Mouse (Mus musculus): ENCODE results near the gene Nr1h3. TPM values are rescaled to one million over a fixed set of nuclear protein-coding genes. Genes with fewer than 3 reads are reported as not detected.
"Not testable (repeated sequence)": the region's sequence is repeated elsewhere in the genome, so short reads cannot be mapped to it uniquely, and the experiment has no call there.

Nr1h3 gene
- total and polyA plus RNA-seq, 3 experiments = 0.17 to 0.93 TPM; not detected in 1

DNA sequence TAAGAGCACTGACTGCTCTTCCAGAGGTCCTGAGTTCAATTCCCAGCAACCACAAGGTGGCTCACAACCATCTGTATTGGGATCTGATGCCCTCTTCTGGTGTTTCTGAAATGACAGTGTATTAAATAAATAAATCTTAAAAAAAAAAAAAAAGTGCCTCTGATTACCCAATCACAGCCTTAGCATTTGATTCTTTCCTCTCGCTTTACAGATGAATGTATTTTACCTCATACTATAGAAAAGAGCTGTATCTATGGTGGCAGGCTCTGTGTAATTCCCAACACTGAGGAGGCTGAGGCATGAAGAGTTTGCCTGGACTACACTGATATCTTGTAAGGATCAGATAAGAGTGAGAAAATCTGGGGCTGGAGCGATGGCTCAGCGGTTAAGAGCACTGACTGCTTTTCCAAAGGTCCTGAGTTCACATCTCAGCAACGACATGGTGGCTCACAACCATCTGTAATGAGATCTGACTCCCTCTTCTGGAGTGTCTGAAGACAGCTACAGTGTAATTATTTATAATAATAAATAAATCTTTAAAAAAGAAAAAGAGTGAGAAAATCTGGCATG lies 35.0 kb upstream of the Nr1h3 start:
- DNase-seq (ENCODE audit: extremely low read depth) = peak; percentile 24
- Histone ChIP-seq H3K9ac (ENCODE audit: insufficient read depth, low read depth) (peak overlapping the region; percentile 84), H3K36me3 (replicated peaks in 1 of 2; ENCODE audit: control insufficient read depth in 1 of 2, insufficient read depth in 1 of 2, low read length in 1 of 2) (peaks cover 15 to 18% of the 10 kb centered on the region in 2 experiments), H3K4me2 (ENCODE audit: insufficient read depth, low read depth, poor library complexity, severe bottlenecking) (peak overlapping the region; percentile 77; the same call in 1 of the 2 replicates), H3K4me1 (ENCODE audit: control insufficient read depth in 1 of 2, insufficient read depth in 2 of 2) (peaks cover 3 to 14% of the 10 kb centered on the region in 2 experiments; a peak in 3 of 4 replicates), H3K4me3 (replicated peaks in 1 of 3; ENCODE audit: low read depth in 2 of 3, low read length in 2 of 3, poor library complexity in 1 of 3) (peak overlapping the region; percentile 74 to 94 (median 85))
- dilution Hi-C loops (cut with MboI; ENCODE audit: extremely low pct_ligation_motif_present, extremely low pct_unique_long_range_greater_than_20kb, low sequenced_read_pairs); H3K27me3 ChIP-seq (replicated peaks); H3K9me3 ChIP-seq (replicated peaks; ENCODE audit: low read length); H3K27ac ChIP-seq (ENCODE audit: insufficient read depth, low read depth); H3K79me2 ChIP-seq (replicated peaks; ENCODE audit: control insufficient read depth, extremely low read depth, insufficient read depth, poor library complexity, severe bottlenecking); in situ Hi-C loops (cut with MboI; ENCODE audit: low pct_ligation_motif_present, low pct_unique_long_range_greater_than_20kb, low sequenced_read_pairs): not testable (repeated sequence)
- TF ChIP-seq CTCF (conservative IDR thresholded peaks at IDR 0.05 in 1 of 2, IDR thresholded peaks at IDR 0.05 in 1 of 2; ENCODE audit: low read depth in 2 of 2, low read length in 2 of 2) (peak in 1 of 2 experiments; percentile 67; a peak in 2 of 4 replicates), RAD21 (IDR thresholded peaks at IDR 0.05; ENCODE audit: low read depth, low read length) (peak; percentile 0), TBP (conservative IDR thresholded peaks at IDR 0.05; ENCODE audit: low read depth, low read length) (peak; percentile 59; the same call in 1 of the 2 replicates), ZNF384 (IDR thresholded peaks at IDR 0.05; ENCODE audit: low read depth, low read length) (peak; percentile 85), SMC3 (IDR thresholded peaks at IDR 0.05; ENCODE audit: low read depth, low read length) (0 out of 2 replicates have a peak, but pooled peaks have one; percentile 8)

- peaks cover 0 to 7% of the 10 kb centered on the region in 2 experiments; a peak in 2 of 4 replicates for H3K4me1 ChIP-seq (ENCODE audit: control insufficient read depth in 1 of 2, insufficient read depth in 2 of 2)
- peaks cover 15 to 24% of the 10 kb centered on the region in 2 experiments for H3K36me3 ChIP-seq (replicated peaks in 1 of 2; ENCODE audit: control insufficient read depth in 1 of 2, insufficient read depth in 1 of 2, low read length in 1 of 2)
- in situ Hi-C loops (cut with MboI; ENCODE audit: low pct_ligation_motif_present, low pct_unique_long_range_greater_than_20kb, low sequenced_read_pairs) (no loop called here), dilution Hi-C loops (cut with MboI; ENCODE audit: extremely low pct_ligation_motif_present, extremely low pct_unique_long_range_greater_than_20kb, low sequenced_read_pairs) (no loop called here)
- no peaks in the 10 kb centered on the region; the same call in 1 of the 2 replicates for H3K79me2 ChIP-seq (replicated peaks; ENCODE audit: control insufficient read depth, extremely low read depth, insufficient read depth, poor library complexity, severe bottlenecking)
- H3K27me3 ChIP-seq (replicated peaks) = no peaks in the 10 kb centered on the region
- H3K9me3 ChIP-seq (replicated peaks; ENCODE audit: low read length) = no peaks in the 10 kb centered on the region
- peak within 1 kb of the TSS; percentile 77 for H3K4me2 ChIP-seq (ENCODE audit: insufficient read depth, low read depth, poor library complexity, severe bottlenecking)
- peak within 1 kb of the TSS; percentile 84 for H3K9ac ChIP-seq (ENCODE audit: insufficient read depth, low read depth)
- DNase-seq (ENCODE audit: extremely low read depth) = peak; percentile 97
- peak within 1 kb of the TSS; percentile 74 to 94 (median 85) for H3K4me3 ChIP-seq (replicated peaks in 1 of 3; ENCODE audit: low read depth in 2 of 3, low read length in 2 of 3, poor library complexity in 1 of 3)
- H3K27ac ChIP-seq (ENCODE audit: insufficient read depth, low read depth) = peak within 1 kb of the TSS; percentile 89
- TF ChIP-seq NELFE (IDR thresholded peaks at IDR 0.05; ENCODE audit: low read depth, low read length) (peak; percentile 92), ETS1 (conservative IDR thresholded peaks at IDR 0.05; ENCODE audit: low read depth, low read length) (0 out of 2 replicates have a peak, but pooled peaks have one; percentile 27), EP300 (IDR thresholded peaks at IDR 0.05; ENCODE audit: low read length) (no peak), CTCF (conservative IDR thresholded peaks at IDR 0.05 in 1 of 2, IDR thresholded peaks at IDR 0.05 in 1 of 2; ENCODE audit: low read depth in 2 of 2, low read length in 2 of 2) (no peak), POLR2AphosphoS2 (IDR thresholded peaks at IDR 0.05; ENCODE audit: low read depth, low read length) (peak; percentile 88; the same call in 1 of the 2 replicates), PAX5 (IDR thresholded peaks at IDR 0.05; ENCODE audit: low read length) (no peak), MEF2A (IDR thresholded peaks at IDR 0.05; ENCODE audit: borderline replicate concordance, low read depth, low read length) (peak; percentile 28; the same call in 1 of the 2 replicates), CHD2 (IDR thresholded peaks at IDR 0.05; ENCODE audit: low read length) (0 out of 2 replicates have a peak, but pooled peaks have one; percentile 14), TCF12 (IDR thresholded peaks at IDR 0.05; ENCODE audit: low read depth, low read length) (peak; percentile 53; the same call in 1 of the 2 replicates), ZMIZ1 (IDR thresholded peaks at IDR 0.05; ENCODE audit: low read depth, low read length) (peak; percentile 76), JUN (IDR thresholded peaks at IDR 0.05; ENCODE audit: insufficient read depth, low read depth, low read length) (no peak), UBTF (IDR thresholded peaks at IDR 0.05; ENCODE audit: low read depth, low read length) (no peak), SIN3A (IDR thresholded peaks at IDR 0.05; ENCODE audit: low read length) (peak; percentile 71), ZKSCAN1 (IDR thresholded peaks at IDR 0.05; ENCODE audit: borderline replicate concordance, low read depth, low read length) (no peak), IRF4 (IDR thresholded peaks at IDR 0.05; ENCODE audit: low read depth, low read length) (no peak), JUND (conservative IDR thresholded peaks at IDR 0.05; ENCODE audit: low read depth, low read length) (no peak), MXI1 (IDR thresholded peaks at IDR 0.05; ENCODE audit: low read depth, low read length) (peak; percentile 52), USF1 (IDR thresholded peaks at IDR 0.05; ENCODE audit: low read depth, low read length) (no peak), MAFK (IDR thresholded peaks at IDR 0.05; ENCODE audit: insufficient replicate concordance, low read length) (no peak), ZC3H11A (IDR thresholded peaks at IDR 0.05; ENCODE audit: low read depth, low read length) (no peak), MAZ (IDR thresholded peaks at IDR 0.05; ENCODE audit: low read depth, low read length) (peak; percentile 98), RCOR1 (conservative IDR thresholded peaks at IDR 0.05; ENCODE audit: low read depth, low read length) (no peak), E2F4 (IDR thresholded peaks at IDR 0.05; ENCODE audit: insufficient replicate concordance, low read depth, low read length) (peak; percentile 77; the same call in 1 of the 2 replicates), TBP (conservative IDR thresholded peaks at IDR 0.05; ENCODE audit: low read depth, low read length) (peak; percentile 61), NRF1 (IDR thresholded peaks at IDR 0.05; ENCODE audit: low read depth, low read length) (0 out of 2 replicates have a peak, but pooled peaks have one; percentile 14)
These were observed 34.2 kb upstream of the Nr1h3 start, which contains the start of gene Ddb2 for GRCm38 (mm10) chr2:91236601-91237510. Ddb2 (minus strand) TSS chr2:91236982.
